Mouse (Mus musculus) urinary bladder, postnatal 4 days (tissue): Measurements from ENCODE around the gene Spen.

Source experiments
- DNase-seq, 2 experiments: peaks; one replicate each; pipeline ENCODE4 v3.0.0; 2021 to 2022; ENCODE audit warnings: low spot score in 2 of 2

Gene Spen

DNA sequence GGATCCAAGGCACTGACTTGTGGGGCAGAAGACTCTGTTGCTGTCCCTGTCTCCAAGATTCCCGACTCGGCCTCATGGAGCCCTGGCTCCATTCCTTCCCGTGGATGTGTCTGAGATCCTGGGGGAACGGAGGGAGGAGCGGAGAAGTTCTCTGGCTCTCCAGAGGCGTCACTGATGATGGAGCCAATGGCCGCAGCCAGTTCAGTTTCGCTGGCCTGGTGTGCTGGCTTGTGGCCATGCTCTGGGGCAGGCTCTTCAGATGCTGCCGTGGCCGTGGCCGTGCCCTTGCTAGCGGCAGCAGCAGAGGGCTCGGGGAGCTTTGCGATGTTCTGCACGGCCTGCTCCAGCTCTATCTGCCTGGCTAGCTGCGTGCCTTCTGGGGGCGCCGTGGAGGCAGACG, 64.0 kb downstream of the Spen start:
- no peak for DNase-seq

DNA sequence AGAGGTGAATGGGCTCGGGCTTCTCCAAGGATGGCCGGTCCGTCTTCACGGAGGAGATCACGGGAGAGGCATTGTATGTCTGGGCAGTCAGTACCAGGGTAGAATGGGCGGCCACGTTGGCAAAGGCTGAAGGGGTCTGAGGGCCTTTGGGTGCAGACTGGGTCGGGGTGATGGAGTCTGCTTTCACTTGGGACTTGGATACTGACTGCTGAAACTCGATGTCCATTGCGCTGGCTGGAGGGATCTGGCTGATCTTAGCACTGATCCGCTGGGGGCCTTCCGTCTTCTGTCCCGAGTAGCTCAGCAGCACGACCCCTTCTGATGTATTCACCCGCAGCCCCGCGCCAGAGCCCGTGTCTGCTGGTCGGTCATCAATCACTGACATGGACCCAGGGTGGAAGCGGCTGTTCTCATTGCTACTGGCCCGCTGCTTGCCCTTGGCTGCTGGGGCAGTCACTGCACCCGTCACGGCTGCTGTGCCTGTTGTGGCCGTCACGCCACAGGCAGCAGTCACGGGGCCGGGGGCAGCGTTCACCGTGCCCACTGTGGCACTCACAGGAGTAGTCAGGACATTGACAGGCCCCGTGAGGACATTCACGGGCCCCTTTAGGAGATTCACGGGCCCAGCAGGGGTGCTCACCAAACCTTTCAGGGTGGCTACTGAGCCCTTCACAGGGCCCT, 65.6 kb downstream of the Spen start:
- DNase-seq = peak in 1 of 2 experiments; percentile 61

DNA sequence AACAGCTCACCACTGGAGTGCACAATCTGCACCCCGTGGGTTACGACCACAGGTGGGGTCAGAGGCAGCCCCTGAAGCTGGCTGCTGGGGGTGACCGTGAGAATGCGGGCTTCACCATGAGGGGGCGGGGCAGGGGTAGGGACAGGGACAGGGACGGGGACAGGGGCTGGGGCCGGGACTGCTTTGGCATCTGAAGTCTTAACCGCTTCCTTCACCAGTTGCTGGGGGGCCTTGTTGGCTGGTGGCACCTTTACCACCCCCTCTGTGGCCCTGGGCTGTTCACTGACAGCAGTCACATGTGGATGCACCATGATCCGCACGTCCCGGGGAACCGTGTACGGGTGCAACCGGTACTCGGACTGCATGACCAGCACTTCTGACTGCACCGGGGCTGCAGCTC, 66.9 kb downstream of the Spen start:
- DNase-seq = no peak

DNA sequence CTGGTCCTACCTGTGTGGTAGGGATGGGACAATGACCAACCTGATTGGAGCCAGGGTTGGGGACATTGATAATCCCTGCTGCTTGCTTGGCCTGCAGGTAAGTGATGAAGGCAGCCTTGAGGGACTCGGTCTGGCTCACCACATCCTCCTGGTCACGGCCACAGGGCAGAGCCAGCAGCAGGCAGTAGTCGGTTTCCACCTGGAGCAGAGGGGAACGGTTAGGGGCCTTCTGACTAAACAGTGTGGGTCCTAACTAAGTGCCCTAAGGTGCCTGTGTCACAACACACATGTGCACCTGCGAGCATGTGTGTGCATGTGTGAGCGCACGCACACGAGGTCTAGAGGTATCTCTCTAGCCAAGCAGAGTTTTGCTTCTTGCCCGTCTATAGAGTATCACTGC, 69.1 kb downstream of the Spen start:
- DNase-seq = peak in 1 of 2 experiments; percentile 51

DNA sequence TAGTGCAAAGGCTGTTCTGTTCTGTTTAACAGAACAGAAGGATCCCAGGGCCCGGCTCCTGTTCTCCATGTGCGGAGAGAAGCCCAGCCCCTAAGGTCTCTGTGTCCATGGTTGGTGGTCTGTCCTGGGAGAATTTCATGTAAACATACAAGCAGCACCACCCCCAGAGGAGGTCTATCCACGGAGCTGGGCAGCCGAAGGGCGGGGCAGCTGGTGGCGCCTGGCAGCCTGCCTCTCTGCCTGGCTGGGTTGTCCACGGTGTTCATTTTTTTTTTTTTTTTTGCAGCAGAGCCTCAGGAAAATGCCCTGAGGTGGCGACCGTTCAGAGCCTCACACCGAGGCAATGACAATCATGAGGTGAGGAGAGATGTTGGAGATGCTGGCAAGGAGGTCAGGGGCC, 69.8 kb downstream of the Spen start:
- DNase-seq = peak in 1 of 2 experiments; percentile 59

- peak in 1 of 2 experiments; percentile 58 for DNase-seq
Observed at GRCm38 (mm10) chr4:141467581-141467927, 70.8 kb downstream of the Spen start.

- DNase-seq = peak in 1 of 2 experiments; percentile 57
Observed at GRCm38 (mm10) chr4:141466844-141467580, 71.4 kb downstream of the Spen start.

DNA sequence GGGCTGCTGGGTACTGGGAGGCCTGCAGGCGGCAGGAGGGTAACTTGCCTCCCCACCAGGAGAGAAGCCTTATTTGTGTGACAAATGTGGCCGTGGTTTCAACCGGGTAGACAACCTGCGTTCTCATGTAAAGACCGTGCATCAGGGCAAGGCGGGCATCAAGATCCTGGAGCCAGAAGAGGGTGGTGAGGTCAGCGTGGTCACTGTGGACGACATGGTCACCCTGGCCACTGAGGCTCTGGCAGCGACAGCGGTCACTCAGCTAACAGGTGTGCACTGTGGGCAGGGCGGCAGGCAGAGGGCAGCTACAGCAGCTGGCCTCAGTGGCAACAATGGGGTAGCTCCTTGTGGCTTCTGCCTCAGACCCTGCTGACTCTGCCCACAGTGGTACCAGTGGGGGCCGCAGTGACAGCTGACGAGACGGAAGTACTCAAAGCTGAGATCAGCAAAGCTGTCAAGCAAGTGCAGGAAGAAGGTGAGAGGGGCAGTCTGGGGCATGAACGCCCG, 72.1 kb downstream of the Spen start:
- DNase-seq = peak in 1 of 2 experiments; percentile 55

- peak in 1 of 2 experiments; percentile 58 for DNase-seq
Observed at GRCm38 (mm10) chr4:141465512-141466288, 72.7 kb downstream of the Spen start.

GRCm38 (mm10) chr4:141464722-141465121, 73.7 kb downstream of the Spen start:
- DNase-seq = no peak

GRCm38 (mm10) chr4:141463472-141463871, 74.9 kb downstream of the Spen start:
- DNase-seq = no peak

- no peak for DNase-seq
Observed at GRCm38 (mm10) chr4:141461576-141461975, 76.8 kb downstream of the Spen start.

DNA sequence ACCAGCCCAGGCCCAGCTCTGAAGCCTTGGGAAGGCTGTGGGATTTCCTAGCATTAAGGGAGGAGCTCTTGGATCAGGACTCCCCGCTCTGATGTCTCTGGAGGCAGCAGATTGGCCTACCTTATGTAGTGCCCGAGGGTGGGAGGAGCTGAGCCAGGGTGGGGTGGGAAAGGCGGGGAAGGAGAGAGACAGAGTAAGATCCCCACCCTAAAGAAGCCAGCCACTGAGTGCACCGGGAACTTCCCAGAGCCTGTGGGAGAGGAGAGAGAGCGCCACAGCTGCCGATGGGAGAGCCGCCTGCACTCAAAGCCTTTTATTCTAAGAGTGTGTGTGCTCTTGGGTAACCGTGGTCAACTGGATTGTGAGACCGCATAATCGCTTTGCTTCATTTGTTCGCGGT, 77.3 kb downstream of the Spen start:
- no peak for DNase-seq

- no peak for DNase-seq
Observed at GRCm38 (mm10) chr4:141460481-141460880, 77.9 kb downstream of the Spen start.

GRCm38 (mm10) chr4:141459766-141460165, 78.6 kb downstream of the Spen start:
- DNase-seq = no peak

DNA sequence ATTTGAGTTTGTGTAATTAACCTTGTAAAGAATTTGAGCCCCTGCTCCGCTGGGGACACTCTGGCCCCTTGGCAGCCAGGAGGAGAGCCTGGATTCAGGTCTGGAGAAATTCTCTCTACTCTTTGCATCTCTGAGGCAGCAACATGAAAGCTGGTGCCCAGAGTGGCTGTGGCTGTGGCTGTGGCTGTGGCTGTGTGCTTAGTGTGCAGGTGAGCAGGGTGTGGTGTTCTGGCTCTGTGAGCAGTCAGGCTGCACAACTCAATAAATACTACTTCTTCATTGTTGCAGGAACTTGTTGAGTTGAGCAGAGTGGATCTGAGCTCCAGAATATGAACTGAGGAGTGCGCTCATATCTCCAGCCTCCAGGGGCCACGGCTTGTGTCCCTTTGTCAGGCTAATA, 79.5 kb downstream of the Spen start:
- no peak for DNase-seq

DNA sequence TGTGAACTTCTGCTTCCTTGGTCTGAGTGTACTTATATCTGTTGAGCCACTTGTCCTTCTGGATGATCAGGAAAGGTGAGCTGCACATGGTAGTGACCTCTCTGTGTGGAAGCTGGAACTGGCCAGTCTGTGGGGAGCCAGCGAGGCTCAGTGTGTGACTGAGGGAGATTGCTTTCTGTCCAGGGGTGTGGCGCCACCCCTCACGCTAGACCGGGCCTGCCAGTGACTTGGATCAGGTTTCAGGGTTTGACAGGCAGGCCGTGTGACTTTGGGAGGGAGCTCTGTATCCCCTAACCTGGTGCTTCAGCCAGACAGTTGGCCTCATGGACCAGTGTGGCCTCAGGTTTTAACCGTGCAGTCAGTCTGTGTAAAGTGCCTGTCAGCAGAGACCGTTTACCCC, 80.2 kb downstream of the Spen start:
- peak in 1 of 2 experiments; percentile 58 for DNase-seq

DNA sequence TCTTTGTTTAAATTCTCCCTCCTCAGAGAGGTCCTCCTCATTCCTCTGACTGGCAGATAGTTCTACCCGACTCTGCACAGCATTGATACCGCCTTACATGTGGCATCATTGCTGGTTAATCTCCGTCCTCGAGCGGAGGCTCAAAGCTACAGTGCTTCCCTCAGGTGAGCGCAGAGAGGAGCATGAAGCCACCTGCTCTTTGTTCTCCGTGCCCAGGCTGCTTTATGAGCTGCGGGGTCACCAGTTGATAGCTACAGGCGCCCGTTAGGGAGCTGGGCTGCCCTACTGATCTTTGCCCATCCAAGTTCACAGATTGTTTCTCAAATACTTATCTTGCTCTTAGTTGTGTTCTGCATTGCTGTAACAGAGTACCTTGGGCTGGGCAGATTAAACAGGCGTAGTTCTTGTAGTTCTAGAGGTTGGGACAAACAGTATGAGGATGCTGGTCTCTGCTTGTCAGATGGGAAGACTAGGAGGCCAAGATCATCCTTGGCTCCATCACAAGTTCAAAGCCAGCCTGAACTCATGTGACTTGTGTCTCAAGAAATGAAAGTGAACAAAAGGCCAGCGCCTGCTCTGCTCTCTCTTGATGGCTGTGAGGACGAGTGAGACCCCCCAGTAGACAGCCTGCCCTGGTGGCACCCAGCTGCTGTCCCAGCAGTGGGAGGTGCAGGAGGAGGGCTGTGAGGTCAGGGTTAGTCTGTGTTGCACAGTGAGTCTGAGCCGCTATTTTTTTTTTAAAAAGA, 82.0 kb downstream of the Spen start:
- DNase-seq = no peak

DNA sequence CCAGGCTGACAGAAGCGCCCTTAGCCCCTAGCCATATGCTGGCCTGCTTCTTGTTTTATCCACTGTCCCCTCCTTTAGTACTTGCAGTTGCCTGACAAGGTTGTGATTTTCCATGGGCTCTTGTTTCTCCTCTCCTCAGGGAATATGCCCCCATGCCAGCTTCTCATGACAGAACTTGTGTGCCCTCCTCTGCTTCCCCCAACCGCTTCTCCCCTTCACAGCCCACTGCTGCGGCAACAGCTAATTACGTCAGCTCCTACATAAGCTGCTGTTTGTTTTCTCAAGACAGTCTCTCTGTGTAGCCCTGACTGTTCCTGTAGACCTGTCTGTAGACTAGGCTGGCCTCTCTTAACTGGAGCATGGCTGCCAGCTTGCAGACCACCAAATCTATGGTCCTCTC, 82.9 kb downstream of the Spen start:
- DNase-seq = no peak

GRCm38 (mm10) chr4:141454581-141455350, 83.6 kb downstream of the Spen start:
- DNase-seq = no peak

DNA sequence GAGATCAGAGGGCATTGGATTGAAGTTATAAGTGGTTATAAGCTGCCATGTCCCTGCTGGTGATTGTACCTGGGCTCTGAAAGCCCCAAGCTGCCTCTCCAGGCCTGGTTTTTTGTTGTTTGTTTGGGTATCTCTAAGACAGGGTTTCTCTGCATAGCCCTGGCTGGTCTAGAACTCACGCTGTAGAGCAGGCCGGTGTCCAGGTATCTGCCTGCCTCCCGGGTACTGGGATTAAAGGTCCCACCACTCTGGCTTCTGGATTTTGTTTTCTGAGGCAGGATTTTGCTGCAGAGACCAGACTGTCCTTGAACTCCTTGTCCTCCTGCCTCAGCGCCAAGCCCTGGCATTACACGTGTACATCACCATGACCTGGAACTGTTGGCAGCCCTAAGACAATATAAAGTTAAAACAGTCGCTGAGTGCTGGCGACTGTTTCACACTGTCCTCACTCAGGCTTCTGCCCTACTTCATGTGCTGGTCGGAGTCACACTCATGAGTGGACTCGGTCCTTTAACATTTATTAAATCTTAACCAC, 86.4 kb downstream of the Spen start:
- DNase-seq = no peak
